Mouse (Mus musculus) gastrocnemius, postnatal 36 days (tissue): Measurements from ENCODE around the gene Efhc1. TPM values are rescaled to one million over a fixed set of nuclear protein-coding genes. Genes with fewer than 3 reads are reported as not detected.
"Not testable (repeated sequence)": the region's sequence is repeated elsewhere in the genome, so short reads cannot be mapped to it uniquely, and the experiment has no call there.

Source experiments
- DNase-seq, 2 experiments: peaks; one replicate each; pipeline ENCODE4 v3.0.0; 2022
- intact Hi-C: fragments of 180-260 bp; cut with DNase I; formaldehyde crosslinking; loops from one replicate; pipeline ENCODE4 v1.15.1; 2025
- long read RNA-seq, 2 experiments: library from polyadenylated mRNA; stranded (forward); transcript quantifications; one replicate each; pipeline ENCODE4 v2.0.0; 2021
- total RNA-seq, 2 experiments: library from RNA; stranded (reverse); gene quantifications; 2 replicates each; pipeline ENCODE4 v1.2.3; 2021

Gene Efhc1
- under 1 TPM; 0.36 to 0.81 TPM for total RNA-seq
- long read RNA-seq, experiment 1, result 0 reads
- long read RNA-seq, experiment 2, result 0 reads

DNA sequence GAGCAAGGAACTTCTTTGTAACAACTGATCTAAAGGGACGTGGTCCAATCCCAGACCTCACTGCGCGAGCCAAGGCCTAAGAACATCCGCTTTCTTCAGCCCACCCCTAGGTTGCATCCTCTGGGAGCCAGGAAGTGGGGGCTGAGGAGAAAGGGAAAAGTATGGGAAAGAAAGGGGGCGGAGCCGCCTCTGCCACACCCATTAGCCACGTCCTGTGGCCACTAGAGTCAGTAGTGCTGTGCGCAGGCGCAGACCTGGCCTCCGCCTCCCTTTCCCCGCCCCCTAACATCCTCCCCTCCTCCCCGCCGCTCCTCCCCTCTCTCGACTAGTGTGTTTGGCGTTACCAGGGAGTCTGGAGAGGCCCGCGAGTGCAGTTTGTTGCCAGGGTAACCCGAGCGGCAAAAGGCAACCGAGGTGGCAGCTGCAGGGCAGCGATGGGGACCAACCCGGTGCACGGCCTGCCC lies at the start of gene Efhc1:
Efhc1 (plus strand) TSS at position 327 of the 464 bp plus-strand sequence.
- peak; percentile 87 to 94 for DNase-seq
- intact Hi-C loops, result loop anchor here (5.0 kb wide), 1 partner anchor 126 kb away; the partner anchor contains the start of gene Tram2

DNA sequence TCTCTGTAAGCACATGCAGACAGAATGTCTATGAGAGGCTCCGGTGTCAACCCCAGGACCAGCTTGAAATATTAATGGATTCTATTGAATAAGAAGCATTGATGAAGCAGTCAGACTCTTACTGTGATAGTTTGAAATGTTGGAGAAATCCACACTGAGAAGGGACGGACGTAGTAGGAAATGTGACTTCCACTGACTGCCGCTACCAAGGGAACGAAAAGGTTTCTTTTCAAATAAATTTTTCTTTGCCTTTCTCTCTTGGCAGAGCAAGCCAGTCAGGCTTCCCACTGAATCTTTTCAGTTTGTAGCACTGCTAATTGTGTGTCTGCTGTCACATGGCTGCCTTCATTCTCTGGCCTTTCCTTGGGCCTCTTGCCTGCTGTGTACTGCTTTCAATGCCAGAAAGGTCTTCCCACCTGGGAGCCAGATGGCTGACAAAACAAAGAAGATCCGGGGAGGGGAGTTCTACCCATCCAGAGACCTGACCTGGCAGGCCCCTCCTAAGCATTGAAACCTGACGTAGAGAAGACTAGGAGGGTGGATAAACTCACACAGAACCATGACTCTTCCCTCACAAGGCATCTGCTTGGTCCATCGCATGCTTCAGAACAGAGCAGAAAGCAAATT lies 45.8 kb upstream of the Efhc1 start:
- intact Hi-C loops, result no loop called here
- DNase-seq, result no peak

- intact Hi-C loops, result no loop called here
- DNase-seq, result no peak
Observed at GRCm38 (mm10) chr1:20906128-20906515, 45.3 kb upstream of the Efhc1 start.

- DNase-seq, result no peak
- intact Hi-C loops, result no loop called here
Observed at GRCm38 (mm10) chr1:20908541-20908940, 42.9 kb upstream of the Efhc1 start.

- no peak for DNase-seq
- intact Hi-C loops, result no loop called here
Observed at GRCm38 (mm10) chr1:20912115-20912514, 39.3 kb upstream of the Efhc1 start.

DNA sequence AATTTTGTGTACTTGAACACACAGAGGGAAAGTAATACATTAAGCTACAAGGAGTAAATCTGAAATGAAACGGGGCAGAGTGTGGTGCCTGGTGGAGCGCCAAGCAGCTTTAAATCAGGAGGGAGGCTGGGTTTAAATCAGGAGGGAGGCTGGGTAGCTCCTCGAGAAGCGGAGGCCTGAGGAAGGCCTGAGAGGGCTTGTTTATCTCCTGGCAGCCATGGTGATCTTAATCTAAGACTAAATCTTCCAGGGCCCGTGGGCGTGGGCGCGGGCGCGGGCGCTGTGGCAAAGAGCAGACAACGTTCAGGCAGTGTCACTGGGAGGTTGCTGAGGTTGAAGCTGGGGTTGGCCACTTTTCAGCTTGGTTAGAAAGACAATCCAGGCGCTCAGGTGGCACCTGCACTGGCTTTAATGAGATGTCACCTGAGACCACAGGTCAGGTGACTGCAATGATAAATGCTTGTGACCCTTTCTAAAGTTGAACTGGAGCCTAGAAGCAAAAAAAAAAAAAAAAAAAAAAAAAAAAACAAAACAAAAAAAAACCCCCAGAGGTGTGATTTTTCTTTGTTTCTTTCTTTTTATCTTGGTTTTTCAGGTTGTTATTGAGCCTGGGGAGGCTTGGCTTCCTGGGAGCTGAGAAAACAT lies 38.8 kb upstream of the Efhc1 start:
- intact Hi-C loops, result no loop called here
- DNase-seq, result no peak

DNA sequence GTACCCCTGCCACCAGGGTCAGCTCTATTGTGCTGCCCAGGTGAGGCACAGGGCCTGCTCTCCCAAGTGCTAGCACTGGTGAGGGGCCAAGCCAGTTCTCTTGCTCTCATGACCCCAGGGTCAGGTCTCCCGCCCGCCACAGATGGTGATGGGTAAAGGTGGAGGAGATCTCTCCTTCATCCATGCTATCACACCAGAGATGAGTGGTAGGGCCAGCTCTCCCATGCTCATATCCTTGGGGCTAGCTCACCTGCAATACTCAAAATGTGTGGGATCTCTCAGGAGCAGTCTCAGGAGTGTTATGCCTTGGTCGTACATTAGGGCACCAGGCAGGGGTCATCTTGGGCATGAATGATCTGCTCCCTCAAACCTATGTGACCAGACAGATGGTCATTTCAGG lies 36.7 kb upstream of the Efhc1 start:
- no peak for DNase-seq
- intact Hi-C loops, result no loop called here

GRCm38 (mm10) chr1:20915608-20916007 lies 35.8 kb upstream of the Efhc1 start:
- intact Hi-C loops, result no loop called here
- DNase-seq, result no peak

- DNase-seq, result no peak
- intact Hi-C loops, result no loop called here
Observed at GRCm38 (mm10) chr1:20917496-20918050, 33.9 kb upstream of the Efhc1 start.

- intact Hi-C loops, result no loop called here
- no peak for DNase-seq
Observed at GRCm38 (mm10) chr1:20919728-20920127, 31.7 kb upstream of the Efhc1 start.

DNA sequence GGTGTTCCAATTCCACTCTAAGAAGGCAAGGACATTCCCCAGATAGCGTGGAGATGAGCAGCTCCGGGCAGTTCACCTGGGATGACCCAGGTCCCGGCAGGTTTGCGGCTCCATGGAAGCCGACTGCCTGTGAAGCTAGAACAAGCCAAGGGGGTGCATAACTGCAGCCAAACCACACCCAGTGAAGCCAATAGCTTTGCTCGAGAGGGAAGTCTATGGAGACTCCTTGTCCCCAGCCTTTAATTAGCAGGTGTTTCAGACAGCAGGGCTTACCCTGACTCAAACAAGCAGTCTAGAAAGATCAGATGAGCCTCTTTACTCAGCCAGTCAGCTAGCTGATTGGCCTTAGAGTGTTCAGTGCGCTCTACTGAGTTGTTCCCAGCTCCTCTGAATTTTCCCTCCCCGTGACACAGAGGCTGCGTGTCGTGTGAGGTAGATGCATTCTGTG lies 30.3 kb upstream of the Efhc1 start:
- no peak for DNase-seq
- intact Hi-C loops, result no loop called here

DNA sequence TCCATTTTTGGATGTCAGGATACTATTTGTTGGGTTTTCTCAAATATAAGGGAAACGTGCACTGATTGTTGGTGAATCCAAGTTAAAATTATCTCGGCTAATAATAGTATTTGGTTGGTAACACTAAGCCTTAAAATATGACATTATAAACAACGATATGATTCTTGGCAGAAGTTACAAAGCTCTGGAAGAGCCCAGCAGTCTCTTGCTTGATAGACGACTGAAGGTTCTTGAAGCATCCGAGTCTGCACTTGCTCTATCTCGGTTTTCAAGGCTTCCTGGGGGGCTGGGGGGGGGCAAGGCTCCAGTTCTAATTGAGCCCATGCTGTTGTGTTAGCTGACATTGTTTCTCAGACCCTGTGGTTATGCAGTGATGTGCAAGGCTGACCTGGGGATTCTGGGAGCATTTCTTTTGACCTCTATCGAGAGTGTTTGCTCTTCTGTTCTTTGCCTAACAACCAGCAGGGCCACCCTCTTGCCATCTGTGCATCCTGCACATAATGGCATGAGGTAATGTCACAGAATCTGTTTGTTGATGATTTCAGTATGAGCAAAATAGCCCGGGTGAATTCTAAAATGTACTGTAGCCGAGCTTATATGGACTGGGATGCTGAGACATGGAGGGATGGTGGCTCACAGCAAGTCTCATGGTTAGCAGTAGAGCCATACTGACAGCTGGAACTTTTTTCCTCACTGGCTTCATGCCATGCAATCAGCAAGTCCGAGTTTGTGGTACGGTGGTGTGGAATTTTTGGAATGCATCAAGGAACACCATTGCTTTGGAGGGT lies 28.6 kb upstream of the Efhc1 start:
- DNase-seq, result no peak
- intact Hi-C loops, result no loop called here

DNA sequence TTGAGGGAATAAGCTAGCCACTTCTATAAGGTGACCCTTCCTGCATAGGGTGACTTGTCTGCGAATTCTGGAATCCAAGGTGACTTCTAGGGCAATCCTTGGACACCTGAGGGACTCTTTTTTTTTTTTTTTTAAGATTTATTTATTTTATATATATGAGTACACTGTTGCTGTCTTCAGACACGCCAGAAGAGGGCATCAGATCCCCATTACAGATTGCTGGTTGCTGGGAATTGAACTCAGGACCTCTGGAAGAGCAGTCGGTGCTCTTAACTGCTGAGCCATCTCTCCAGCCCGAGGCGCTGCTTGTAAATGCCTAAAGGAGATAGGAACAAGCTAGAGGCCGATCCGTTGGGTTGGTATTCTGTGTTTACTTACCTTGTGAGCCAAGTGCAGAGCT lies 26.1 kb upstream of the Efhc1 start:
- intact Hi-C loops, DNase-seq: not testable (repeated sequence)

DNA sequence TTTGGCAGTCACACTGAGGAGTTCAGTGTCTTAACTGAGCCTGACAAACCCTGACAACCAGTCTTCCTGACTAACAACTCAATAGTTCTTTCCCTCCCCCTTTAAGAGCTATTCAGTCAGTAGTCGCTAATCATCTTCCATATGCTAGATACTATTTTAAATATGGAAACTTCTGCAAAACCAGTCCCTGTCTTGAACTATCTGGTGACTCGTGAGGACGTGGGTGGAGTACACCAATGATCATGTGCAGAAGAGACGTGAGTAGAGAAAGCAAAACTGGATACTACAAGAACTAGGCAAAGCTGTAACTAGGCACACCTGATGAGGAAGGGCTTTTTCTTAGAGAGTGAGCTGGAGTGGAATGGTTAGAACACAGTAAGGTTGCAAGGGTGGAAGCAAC lies 25.5 kb upstream of the Efhc1 start:
- DNase-seq, result no peak
- intact Hi-C loops, result no loop called here

GRCm38 (mm10) chr1:20926376-20926775 lies 25.1 kb upstream of the Efhc1 start:
- DNase-seq, result no peak
- intact Hi-C loops, result no loop called here

DNA sequence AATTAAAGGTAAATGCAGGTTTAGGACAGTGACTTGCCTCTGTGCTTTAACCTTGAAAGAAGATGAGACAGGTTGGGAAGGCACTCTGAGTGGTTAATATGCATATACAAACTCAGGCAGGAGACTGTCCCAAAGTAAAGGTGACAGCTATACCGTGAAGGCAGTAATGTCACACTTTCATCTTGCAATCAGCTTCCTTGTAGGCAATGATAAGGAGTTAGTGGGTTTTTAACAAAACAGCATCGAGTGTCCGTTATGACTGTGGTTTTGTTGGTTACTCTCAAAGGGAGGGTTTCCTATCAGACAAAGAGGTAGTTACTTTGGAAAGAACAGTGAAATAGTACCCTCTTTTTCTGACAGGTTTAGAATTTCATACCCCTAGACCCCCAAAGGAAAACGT lies 22.9 kb upstream of the Efhc1 start:
- DNase-seq, result no peak
- intact Hi-C loops, result no loop called here

DNA sequence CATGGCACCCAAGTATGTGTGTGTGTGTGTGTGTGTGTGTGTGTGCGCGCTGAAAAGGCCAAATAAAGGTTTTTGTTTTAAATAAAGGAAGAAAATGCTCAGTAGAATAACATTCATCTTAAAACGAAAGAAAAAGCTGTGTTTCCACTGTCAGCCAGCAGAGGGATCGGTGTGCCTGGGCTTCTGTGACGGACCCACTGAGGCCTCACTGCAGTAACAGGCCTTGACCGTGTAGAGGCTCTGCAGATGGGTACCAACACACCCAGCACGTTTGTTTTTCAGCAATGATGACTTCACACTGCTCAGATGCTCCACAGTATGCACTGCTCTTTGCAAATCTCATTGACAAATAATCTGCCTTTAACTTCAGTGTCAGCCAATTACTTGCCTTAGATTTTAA lies 18.0 kb upstream of the Efhc1 start:
- DNase-seq, result peak in 1 of 2 experiments; percentile 44
- intact Hi-C loops, result no loop called here

GRCm38 (mm10) chr1:20935106-20935505 lies 16.3 kb upstream of the Efhc1 start:
- intact Hi-C loops, result loop anchor here (5.0 kb wide), 1 partner anchor 67 kb away; no protein-coding TSS in a partner anchor
- no peak for DNase-seq

DNA sequence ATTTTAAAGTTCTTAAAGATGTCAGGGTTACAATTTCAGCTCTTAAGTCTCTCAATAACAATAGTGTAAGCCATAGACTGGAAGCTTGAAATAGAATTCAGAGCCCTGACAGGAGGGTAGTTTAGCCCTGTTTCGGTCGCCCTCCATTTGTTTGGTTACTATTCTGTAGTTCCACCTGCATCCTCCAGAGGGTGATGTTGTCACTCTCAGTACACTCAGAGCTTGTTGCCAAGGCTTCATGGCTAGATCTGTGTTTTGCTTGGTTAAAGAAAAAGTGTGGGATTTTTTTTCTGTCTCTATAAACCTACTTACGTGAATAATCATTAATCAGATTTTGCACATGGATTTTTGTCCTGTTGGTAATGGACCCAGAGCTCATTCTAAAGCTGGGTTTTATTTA lies 12.4 kb upstream of the Efhc1 start:
- DNase-seq, result peak in 1 of 2 experiments; percentile 30
- intact Hi-C loops, result loop anchor here (2.0 to 5.0 kb wide), 2 partner anchors 63 to 162 kb away; no protein-coding TSS in a partner anchor

DNA sequence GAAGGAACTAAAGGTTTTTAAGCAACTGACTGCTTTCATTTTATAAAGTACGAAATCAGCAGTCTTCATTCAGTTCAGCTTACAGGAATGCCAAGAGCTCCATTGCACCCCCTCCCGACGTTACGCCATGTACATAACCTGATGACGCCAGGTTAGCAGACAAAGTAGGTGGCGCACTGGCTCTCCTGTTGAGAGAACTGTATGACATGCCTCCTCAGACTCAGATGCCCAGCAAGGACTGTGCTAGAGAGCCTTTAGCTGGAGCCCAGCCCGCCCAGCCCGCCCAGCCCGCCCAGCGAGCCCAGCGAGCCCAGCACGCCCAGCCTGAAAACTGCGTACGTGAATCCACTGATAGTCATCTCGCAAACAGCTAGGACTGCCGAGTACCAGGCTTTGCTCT lies 11.3 kb upstream of the Efhc1 start:
- intact Hi-C loops, result no loop called here
- peak in 1 of 2 experiments; percentile 25 for DNase-seq

DNA sequence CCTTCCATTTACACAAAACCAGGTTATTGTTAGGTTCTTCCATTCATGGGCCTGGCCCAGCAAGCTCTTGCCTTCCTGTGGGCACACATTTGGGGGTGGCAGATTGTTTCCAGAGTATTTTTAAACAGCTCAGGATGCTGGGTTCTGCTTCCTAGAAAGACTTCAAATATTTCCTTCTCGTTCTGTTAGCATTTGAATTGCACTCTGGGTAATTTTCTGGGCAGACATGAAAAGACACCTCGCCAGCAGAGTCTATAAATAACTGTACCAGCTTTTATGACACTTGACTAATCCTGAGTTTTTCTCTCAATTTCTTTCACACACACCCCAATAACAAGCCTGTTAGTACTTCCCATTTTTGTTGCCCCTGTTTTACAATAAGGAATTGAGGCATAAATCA lies 10.1 kb upstream of the Efhc1 start:
- intact Hi-C loops, result no loop called here
- DNase-seq, result no peak
